Mouse (Mus musculus) G1E (cell line): ENCODE results near the gene Lhfpl3.

Experiments
- CTCF ChIP-seq: IDR thresholded peaks from 2 replicates; pipeline ENCODE4 v1.5.1; 2012; ENCODE audit warnings: low read depth, low read length, inconsistent platforms, mixed read lengths
- TAL1 ChIP-seq: conservative IDR thresholded peaks from 2 replicates; pipeline ENCODE4 v1.6.1; 2012; ENCODE audit warnings: low read depth, low read length, inconsistent platforms, mixed read lengths

GRCm38 (mm10) chr5:23247784-23248183, 501.9 kb downstream of the Lhfpl3 start:
- no peak for TF ChIP-seq CTCF
- TF ChIP-seq TAL1 = no peak
